Mouse (Mus musculus) adrenal gland, adult (tissue): Measurements from ENCODE around the gene Tnfrsf12a.

ENCODE experiments used
- DNase-seq, 2 experiments: peaks; one replicate each; pipeline ENCODE4 v3.0.0; 2022 to 2023; ENCODE audit warnings: low spot score in 1 of 2; ENCODE audit not compliant: inconsistent age in 2 of 2

The Tnfrsf12a gene

DNA sequence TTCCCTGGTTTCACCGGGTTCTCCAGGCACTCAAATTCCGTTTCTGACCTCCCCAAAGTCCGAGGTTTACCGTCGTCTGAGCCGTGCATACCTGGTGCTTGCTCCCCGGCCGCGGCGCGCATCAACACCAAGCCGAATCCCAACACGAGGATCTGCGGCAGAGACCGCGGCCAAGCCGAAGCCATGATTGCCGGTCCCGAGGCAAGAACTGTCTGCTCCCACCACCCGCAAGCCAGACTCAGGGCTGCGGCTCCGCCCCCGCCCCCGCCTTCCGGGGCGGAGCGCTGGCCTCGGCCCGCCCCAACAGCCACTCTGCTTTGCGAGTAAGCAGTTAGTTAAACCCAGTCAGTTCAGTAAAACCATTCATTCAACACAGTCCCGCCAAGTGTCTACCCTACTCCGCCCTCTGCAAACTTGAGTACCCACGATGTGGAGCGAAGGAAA lies at the start of gene Tnfrsf12a:
Gene Tnfrsf12a, minus strand, starts transcription at position 233 of the 444 bp plus-strand sequence.
- peak; percentile 92 to 95 for DNase-seq

- DNase-seq: peak; percentile 85 to 88
These were observed 49.5 kb upstream of the Tnfrsf12a start for GRCm38 (mm10) chr17:23726758-23727142.

- DNase-seq: peak; percentile 97 to 99
These were observed 48.9 kb upstream of the Tnfrsf12a start, which contains the start of gene Pkmyt1 for GRCm38 (mm10) chr17:23725999-23726757. TSS of gene Pkmyt1 (plus strand) at chr17:23726336.

DNA sequence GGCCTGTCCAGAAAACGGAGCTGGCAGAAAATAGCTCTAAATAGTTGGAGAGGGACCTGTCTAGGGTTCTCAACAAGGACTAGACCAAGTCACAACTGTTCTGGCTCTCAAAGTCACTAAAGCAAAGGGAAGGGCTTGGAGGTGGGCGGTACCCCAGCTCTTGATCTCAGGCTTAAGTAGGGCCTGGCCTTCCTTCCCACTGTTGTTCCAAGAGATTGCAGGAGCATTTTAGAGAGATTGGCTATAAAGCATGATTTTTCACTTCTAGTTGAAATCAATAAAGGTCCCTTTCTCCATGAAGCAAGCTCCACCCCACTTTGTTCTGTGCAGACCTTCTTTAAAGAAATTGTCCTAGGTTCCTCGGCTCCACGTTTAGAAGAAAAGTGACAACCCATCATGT lies 48.2 kb upstream of the Tnfrsf12a start:
- no peak for DNase-seq

- DNase-seq: peak; percentile 61 to 83
These were observed 45.3 kb upstream of the Tnfrsf12a start, which contains the start of gene 1520401A03Rik for GRCm38 (mm10) chr17:23722376-23723125. TSS of gene 1520401A03Rik (minus strand) at chr17:23722783.

- peak; percentile 84 to 88 for DNase-seq
These were observed 44.6 kb upstream of the Tnfrsf12a start for GRCm38 (mm10) chr17:23721886-23722285.

- DNase-seq: no peak
These were observed 42.2 kb upstream of the Tnfrsf12a start for GRCm38 (mm10) chr17:23719455-23719854.

- DNase-seq: no peak
These were observed 39.7 kb upstream of the Tnfrsf12a start for GRCm38 (mm10) chr17:23717003-23717402.

DNA sequence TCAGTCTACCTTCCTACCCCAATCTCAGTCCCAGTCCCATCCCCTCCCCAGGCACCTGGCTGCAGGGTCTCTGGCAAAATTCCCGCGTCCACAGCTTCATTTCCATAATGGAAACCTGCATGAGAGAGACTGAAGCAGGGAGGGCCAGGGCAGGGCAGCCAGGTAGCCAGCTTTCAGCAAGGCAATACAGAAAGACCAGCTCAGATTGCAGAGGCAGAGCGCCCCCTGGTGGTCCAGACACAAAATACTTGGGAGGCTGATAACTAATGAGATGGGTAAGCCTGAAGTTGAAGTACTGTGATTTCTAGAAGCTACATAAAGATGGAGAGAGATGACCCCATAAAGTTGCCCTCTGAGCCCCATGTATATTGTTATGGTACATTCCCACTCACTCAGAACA lies 28.9 kb upstream of the Tnfrsf12a start:
- DNase-seq: peak; percentile 75 to 87

DNA sequence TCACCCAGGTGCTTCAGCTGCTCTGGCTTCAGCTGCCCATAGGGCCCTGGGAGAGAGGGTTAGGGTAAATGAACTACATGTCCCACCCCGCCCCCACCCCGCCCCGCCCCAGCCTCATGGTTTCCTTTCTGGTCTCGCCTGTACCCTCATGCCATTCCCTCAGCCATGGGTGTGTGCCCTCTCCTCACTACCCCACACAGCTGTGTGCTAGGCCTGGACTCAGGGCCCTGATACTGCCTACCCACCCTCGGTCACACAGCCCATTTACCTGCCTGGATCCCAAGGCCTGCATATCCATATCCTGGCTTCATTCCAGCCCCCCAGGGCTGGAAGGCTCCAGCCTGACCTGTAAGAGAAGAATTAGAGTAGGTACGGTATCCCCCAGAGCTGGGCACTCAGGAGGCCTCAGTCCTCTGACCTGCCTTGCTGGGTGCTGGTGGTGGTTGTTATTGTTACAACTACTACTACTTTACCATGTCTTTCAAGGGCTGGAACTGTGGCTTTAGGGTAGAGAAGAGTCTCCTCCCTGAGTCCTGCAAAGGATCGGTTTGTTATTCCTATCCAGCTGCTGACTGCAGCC lies 28.3 kb upstream of the Tnfrsf12a start:
- DNase-seq: no peak

- no peak for DNase-seq
These were observed 27.5 kb upstream of the Tnfrsf12a start for GRCm38 (mm10) chr17:23704741-23705140.

- DNase-seq: no peak
These were observed 26.0 kb upstream of the Tnfrsf12a start for GRCm38 (mm10) chr17:23703301-23703700.

- DNase-seq: peak; percentile 93 to 97
These were observed 22.8 kb upstream of the Tnfrsf12a start for GRCm38 (mm10) chr17:23700079-23700478.

GRCm38 (mm10) chr17:23699131-23700077 lies 22.1 kb upstream of the Tnfrsf12a start:
- peak in 1 of 2 experiments; percentile 77 for DNase-seq

DNA sequence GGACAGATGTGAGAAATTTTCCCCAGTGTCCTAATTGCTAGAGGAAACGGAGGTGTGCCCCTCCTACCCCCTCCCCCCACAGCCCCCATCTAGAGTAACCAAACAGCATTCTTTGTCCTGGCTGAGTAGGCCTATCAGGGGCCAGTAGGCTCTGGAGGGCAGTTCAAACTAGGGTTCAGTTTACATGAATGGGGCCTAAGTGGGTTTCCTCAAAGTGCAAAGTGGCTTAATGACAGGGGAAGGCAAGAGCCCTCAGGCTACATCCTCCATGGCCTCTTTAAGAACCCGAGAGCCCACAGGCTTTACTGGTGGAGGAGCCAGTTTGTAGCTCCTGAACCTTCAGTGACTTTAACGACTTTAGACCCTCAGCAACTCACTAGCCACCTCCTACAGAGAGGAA lies 18.5 kb upstream of the Tnfrsf12a start:
- DNase-seq: no peak

DNA sequence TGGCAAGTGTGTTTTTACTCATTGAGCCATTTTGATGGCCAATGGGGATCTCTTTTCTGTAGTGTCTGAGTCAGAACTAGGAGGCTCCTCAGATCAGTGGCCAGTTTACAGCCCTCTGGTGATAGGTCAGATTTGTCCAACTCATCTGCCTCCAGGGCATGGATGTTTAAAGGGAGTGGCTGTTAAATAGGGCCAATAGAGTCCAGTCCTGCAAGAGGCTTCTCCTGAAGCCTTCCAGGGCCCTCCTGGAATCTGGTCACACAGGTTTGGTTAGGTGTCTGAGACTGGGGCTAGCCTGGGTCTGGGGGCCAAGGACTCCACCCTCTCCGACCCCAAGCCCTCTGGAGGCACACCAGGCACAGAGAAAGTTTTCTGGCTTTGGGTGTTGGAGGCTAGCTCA lies 17.2 kb upstream of the Tnfrsf12a start:
- DNase-seq: no peak

GRCm38 (mm10) chr17:23683856-23684672 lies 6.8 kb upstream of the Tnfrsf12a start, which contains the start of gene Cldn9:
TSS of gene Cldn9 (minus strand) at chr17:23684026.
- DNase-seq: no peak

- peak in 1 of 2 experiments; percentile 8 for DNase-seq
These were observed 6.0 kb upstream of the Tnfrsf12a start for GRCm38 (mm10) chr17:23683226-23683625.

GRCm38 (mm10) chr17:23682530-23682929 lies 5.3 kb upstream of the Tnfrsf12a start:
- DNase-seq: no peak
